Mouse (Mus musculus) kidney, postnatal 14 days (tissue): ENCODE results near the gene Scml4.
A peak's percentile ranks its signal among the peaks of the same experiment; 100 is the strongest.

Source experiments
- DNase-seq: peaks from one replicate; pipeline ENCODE4 v3.0.0; 2022; ENCODE audit warnings: mixed read lengths

Scml4 gene

GRCm38 (mm10) chr10:42910567-42910966 is 50.4 kb downstream of the Scml4 start:
- no peak for DNase-seq

- DNase-seq = no peak
Observed at GRCm38 (mm10) chr10:42912056-42912455, 51.9 kb downstream of the Scml4 start.

GRCm38 (mm10) chr10:42913196-42913595 is 53.0 kb downstream of the Scml4 start:
- DNase-seq = no peak

- DNase-seq = peak; percentile 30
Observed at GRCm38 (mm10) chr10:42914146-42914545, 54.0 kb downstream of the Scml4 start.

GRCm38 (mm10) chr10:42917355-42917754 is 57.2 kb downstream of the Scml4 start:
- no peak for DNase-seq

- no peak for DNase-seq
Observed at GRCm38 (mm10) chr10:42919786-42920185, 59.6 kb downstream of the Scml4 start.

GRCm38 (mm10) chr10:42925103-42925866 is 65.1 kb downstream of the Scml4 start:
- DNase-seq = no peak

- DNase-seq = no peak
Observed at GRCm38 (mm10) chr10:42930121-42930650, 70.0 kb downstream of the Scml4 start.

GRCm38 (mm10) chr10:42932862-42933480 is 72.8 kb downstream of the Scml4 start:
- no peak for DNase-seq

GRCm38 (mm10) chr10:42934672-42935071 is 74.5 kb downstream of the Scml4 start:
- peak; percentile 64 for DNase-seq

- DNase-seq = no peak
Observed at GRCm38 (mm10) chr10:42936205-42936604, 76.0 kb downstream of the Scml4 start.

GRCm38 (mm10) chr10:42938361-42938760 is 78.2 kb downstream of the Scml4 start:
- no peak for DNase-seq

GRCm38 (mm10) chr10:42939691-42940090 is 79.5 kb downstream of the Scml4 start:
- no peak for DNase-seq

GRCm38 (mm10) chr10:42940193-42941050 is 80.3 kb downstream of the Scml4 start:
- no peak for DNase-seq

- no peak for DNase-seq
Observed at GRCm38 (mm10) chr10:42941278-42941677, 81.1 kb downstream of the Scml4 start.

- DNase-seq = peak; percentile 72
Observed at GRCm38 (mm10) chr10:42941697-42942221, 81.6 kb downstream of the Scml4 start.

- no peak for DNase-seq
Observed at GRCm38 (mm10) chr10:42942300-42942699, 82.1 kb downstream of the Scml4 start.

GRCm38 (mm10) chr10:42945316-42945715 is 85.1 kb downstream of the Scml4 start:
- no peak for DNase-seq

- no peak for DNase-seq
Observed at GRCm38 (mm10) chr10:42947336-42947735, 87.2 kb downstream of the Scml4 start.

- peak; percentile 39 for DNase-seq
Observed at GRCm38 (mm10) chr10:42950252-42950751, 90.1 kb downstream of the Scml4 start.

GRCm38 (mm10) chr10:42951078-42952045 is 91.2 kb downstream of the Scml4 start:
- DNase-seq = no peak

- DNase-seq = peak; percentile 68
Observed at GRCm38 (mm10) chr10:42952046-42952420, 91.9 kb downstream of the Scml4 start.
